Mouse (Mus musculus) heart, adult 2 months (tissue): ENCODE results near the gene Slc6a21. TPM values are rescaled to one million over a fixed set of nuclear protein-coding genes. Genes with fewer than 3 reads are reported as not detected.

Experiments
- DNase-seq, 2 experiments: peaks; one replicate each; pipeline ENCODE4 v3.0.0; 2021
- H3K27ac ChIP-seq: fragments of 200-600 bp; 2 replicates; pipeline ENCODE4 v1.8.1; 2022
- H3K27me3 ChIP-seq: fragments of 200-500 bp; 2 replicates; pipeline ENCODE4 v1.6.1; 2012; ENCODE audit warnings: mild to moderate bottlenecking, low read length, inconsistent platforms, mixed read lengths; ENCODE audit not compliant: control insufficient read depth, insufficient read depth
- H3K36me3 ChIP-seq: fragments of 200-500 bp; 2 replicates; pipeline ENCODE4 v1.6.1; 2012; ENCODE audit warnings: low read length, inconsistent platforms; ENCODE audit not compliant: control insufficient read depth, insufficient read depth
- H3K4me1 ChIP-seq: fragments of 200-500 bp; 2 replicates; pipeline ENCODE4 v1.6.1; 2011; ENCODE audit warnings: low read length; ENCODE audit not compliant: control insufficient read depth, insufficient read depth
- H3K4me3 ChIP-seq: fragments of 200-600 bp; 2 replicates; pipeline ENCODE4 v1.8.1; 2022
- H3K79me2 ChIP-seq: fragments of 200-500 bp; replicated peaks from 2 replicates; pipeline ENCODE4 v1.6.1; 2012; ENCODE audit warnings: mild to moderate bottlenecking, inconsistent platforms, low read length, moderate library complexity, mixed read lengths; ENCODE audit not compliant: control insufficient read depth, insufficient read depth
- H3K9ac ChIP-seq: fragments of 200-500 bp; 2 replicates; pipeline ENCODE4 v1.6.1; 2012; ENCODE audit warnings: low read depth, mild to moderate bottlenecking, control low read depth, inconsistent platforms, low read length, mixed read lengths
- CTCF ChIP-seq: fragments of 200-600 bp; IDR thresholded peaks from 2 replicates; pipeline ENCODE4 v1.8.1; 2022; ENCODE audit warnings: antibody characterized with exemption, mild to moderate bottlenecking, moderate library complexity
- EP300 ChIP-seq: fragments of 200-500 bp; IDR thresholded peaks from 2 replicates; pipeline ENCODE4 v1.6.1; 2011; ENCODE audit warnings: low read depth, low read length, control low read depth; ENCODE audit not compliant: insufficient read depth
- POLR2A ChIP-seq: fragments of 200-500 bp; IDR thresholded peaks from 2 replicates; pipeline ENCODE4 v1.6.1; 2011; ENCODE audit warnings: mild to moderate bottlenecking, low read depth, low read length, control low read depth; ENCODE audit not compliant: insufficient read depth
- WGBS: fragments of 180-500 bp; shearing (Covaris S2); methylation state at CpG from one replicate; pipeline ENCODE4 v1.1.7; 2018; 5-methylcytosine and 5-hydroxymethylcytosine counted together
- intact Hi-C: fragments of 180-260 bp; cut with DNase I; formaldehyde crosslinking; loops from one replicate; pipeline ENCODE4 v1.15.1; 2025
- polyA plus RNA-seq: library from polyadenylated mRNA; depleted of rRNA; stranded (reverse); fragments of >200 nt; gene quantifications from 2 replicates; pipeline ENCODE4 v1.2.3, GENCODE M21; 2012
- total RNA-seq, 2 experiments: library from RNA; stranded (reverse); gene quantifications; 2 replicates each; pipeline ENCODE4 v1.2.3; 2021

Gene Slc6a21
- total and polyA plus RNA-seq, 3 experiments, result 0.55 TPM; not detected in 2

DNA sequence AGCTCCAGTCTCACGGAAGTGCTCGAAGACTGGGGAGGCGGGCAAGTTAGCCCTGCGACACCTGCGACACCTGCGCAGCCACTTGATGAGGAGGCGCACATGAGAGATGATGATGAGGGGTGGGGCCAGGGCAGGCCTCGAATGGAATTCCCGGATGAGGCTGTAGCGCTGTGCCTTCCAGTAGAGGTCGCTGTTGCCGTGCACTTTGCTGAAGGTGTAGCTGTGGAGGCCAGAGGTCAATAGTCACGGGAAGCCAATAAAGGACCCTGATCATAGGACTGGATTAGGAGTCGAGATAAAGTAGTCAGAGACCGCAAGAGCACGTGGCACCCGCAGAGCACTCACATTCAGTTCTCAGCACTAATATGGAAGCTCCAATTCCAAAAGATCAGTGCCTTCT, 28.0 kb downstream of the Slc6a21 start:
- 33% methylated on average over 17 of the region's 17 CpGs for WGBS
- H3K27ac ChIP-seq, result no peak overlapping the region
- TF ChIP-seq POLR2A (no peak), CTCF (peak; percentile 72), EP300 (peak; percentile 64; the same call in 1 of the 2 replicates)
- peak; percentile 41 to 56 for DNase-seq
- no peaks in the 10 kb centered on the region for H3K36me3 ChIP-seq
- intact Hi-C loops, result loop anchor here (5.0 to 10.0 kb wide), 2 partner anchors 37 to 60 kb away; partner anchors contain the start of gene Ppfia3
- no peaks in the 10 kb centered on the region for H3K27me3 ChIP-seq
- no peaks in the 10 kb centered on the region for H3K4me1 ChIP-seq
- H3K79me2 ChIP-seq, result no peaks in the 10 kb centered on the region
- no peak overlapping the region for H3K9ac ChIP-seq
- H3K4me3 ChIP-seq, result no peak overlapping the region

- no peak for DNase-seq
- intact Hi-C loops, result loop anchor here (5.0 to 10.0 kb wide), 2 partner anchors 34 to 56 kb away; partner anchors contain the start of gene Ppfia3
- no peaks in the 10 kb centered on the region for H3K36me3 ChIP-seq
- no peaks in the 10 kb centered on the region for H3K79me2 ChIP-seq
- no peak overlapping the region for H3K27ac ChIP-seq
- no peaks in the 10 kb centered on the region for H3K4me1 ChIP-seq
- no peak overlapping the region for H3K9ac ChIP-seq
- H3K27me3 ChIP-seq, result no peaks in the 10 kb centered on the region
- WGBS, result 72% methylated on average over 15 of the region's 15 CpGs
- H3K4me3 ChIP-seq, result no peak overlapping the region
- TF ChIP-seq CTCF (no peak), POLR2A (no peak), EP300 (no peak)
These were observed 31.4 kb downstream of the Slc6a21 start for GRCm38 (mm10) chr7:45308551-45309240.

- H3K9ac ChIP-seq, result no peak overlapping the region
- peak; percentile 36 to 47 for DNase-seq
- no peaks in the 10 kb centered on the region for H3K36me3 ChIP-seq
- H3K27ac ChIP-seq, result no peak overlapping the region
- peak; percentile 75 for TF ChIP-seq CTCF
- TF ChIP-seq EP300, result no peak
- no peak for TF ChIP-seq POLR2A
- intact Hi-C loops, result loop anchor here (5.0 to 10.0 kb wide), 2 partner anchors 33 to 55 kb away; partner anchors contain the start of gene Ppfia3
- no peaks in the 10 kb centered on the region for H3K4me1 ChIP-seq
- H3K79me2 ChIP-seq, result no peaks in the 10 kb centered on the region
- H3K27me3 ChIP-seq, result no peaks in the 10 kb centered on the region
- 23% methylated on average over 9 of the region's 9 CpGs for WGBS
- no peak overlapping the region for H3K4me3 ChIP-seq
These were observed 32.1 kb downstream of the Slc6a21 start for GRCm38 (mm10) chr7:45309455-45309854.

DNA sequence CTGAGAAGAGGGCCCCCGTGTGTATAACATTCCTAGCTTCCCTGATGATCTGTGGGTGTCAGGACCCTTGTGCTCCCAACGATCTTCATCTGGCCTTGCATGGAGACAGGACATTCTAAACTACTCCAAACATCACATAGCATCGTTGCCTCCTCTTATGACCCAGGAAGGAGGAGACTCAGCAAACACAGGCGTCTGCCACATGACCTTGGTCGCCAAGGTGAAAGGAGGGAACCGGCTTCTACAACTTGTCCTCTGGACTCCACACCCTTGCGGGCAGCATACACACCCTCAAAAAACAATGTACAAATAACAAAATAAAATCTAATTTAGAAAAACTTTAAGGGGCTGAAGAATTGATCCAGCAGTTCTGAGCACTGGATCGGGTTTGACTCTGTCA, 34.7 kb downstream of the Slc6a21 start:
- Histone ChIP-seq H3K27me3 (no peaks in the 10 kb centered on the region), H3K9ac (no peak overlapping the region), H3K4me3 (no peak overlapping the region), H3K27ac (no peak overlapping the region), H3K79me2 (no peaks in the 10 kb centered on the region), H3K36me3 (no peaks in the 10 kb centered on the region), H3K4me1 (no peaks in the 10 kb centered on the region)
- intact Hi-C loops, result no loop called here
- TF ChIP-seq CTCF, result no peak
- no peak for TF ChIP-seq EP300
- no peak for TF ChIP-seq POLR2A
- DNase-seq, result no peak
- 63% methylated on average over 8 of the region's 8 CpGs for WGBS

DNA sequence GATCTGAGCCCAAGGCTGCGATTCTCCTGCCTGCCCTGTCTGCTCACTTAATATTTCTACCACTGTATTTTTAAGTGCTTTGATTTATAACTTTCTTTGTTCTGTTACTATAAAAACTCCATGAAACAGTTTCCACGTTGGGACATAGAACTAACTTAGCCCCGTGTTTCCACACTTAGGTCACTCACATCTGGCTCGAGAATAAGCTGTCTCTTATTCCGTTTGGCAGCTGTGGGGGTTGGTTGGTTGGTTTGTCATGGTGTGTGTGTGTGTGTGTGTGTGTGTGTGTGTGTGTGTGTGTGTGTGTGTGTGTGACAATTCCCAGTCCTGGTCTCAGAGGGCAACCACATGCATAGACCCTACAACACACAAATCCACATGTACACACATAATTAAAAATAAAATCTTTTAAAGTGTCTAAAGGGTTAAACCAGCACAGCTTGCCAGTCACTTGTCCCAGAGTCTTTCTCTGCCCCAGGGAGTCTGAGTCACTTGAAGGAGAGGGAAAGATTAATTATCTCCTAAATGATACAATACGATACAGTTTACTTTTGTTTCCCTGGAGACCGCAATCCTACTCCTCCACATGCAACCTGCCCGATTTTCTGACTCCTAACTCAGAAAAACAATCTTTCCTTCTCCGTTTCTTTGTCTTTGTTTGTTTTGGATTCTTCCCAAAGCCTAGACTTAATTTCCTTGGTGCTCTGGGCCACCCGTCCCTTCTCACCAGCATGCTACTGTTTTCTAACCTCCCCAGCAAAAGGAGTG, 35.6 kb downstream of the Slc6a21 start:
- H3K4me3 ChIP-seq, result no peak overlapping the region
- no peak overlapping the region for H3K9ac ChIP-seq
- no peaks in the 10 kb centered on the region for H3K79me2 ChIP-seq
- no peaks in the 10 kb centered on the region for H3K27me3 ChIP-seq
- intact Hi-C loops, result no loop called here
- no peak overlapping the region for H3K27ac ChIP-seq
- no peak for DNase-seq
- no peak for TF ChIP-seq CTCF
- no peak for TF ChIP-seq EP300
- no peak for TF ChIP-seq POLR2A
- no peaks in the 10 kb centered on the region for H3K4me1 ChIP-seq
- 35% methylated on average over 10 of the region's 10 CpGs for WGBS
- no peaks in the 10 kb centered on the region for H3K36me3 ChIP-seq

DNA sequence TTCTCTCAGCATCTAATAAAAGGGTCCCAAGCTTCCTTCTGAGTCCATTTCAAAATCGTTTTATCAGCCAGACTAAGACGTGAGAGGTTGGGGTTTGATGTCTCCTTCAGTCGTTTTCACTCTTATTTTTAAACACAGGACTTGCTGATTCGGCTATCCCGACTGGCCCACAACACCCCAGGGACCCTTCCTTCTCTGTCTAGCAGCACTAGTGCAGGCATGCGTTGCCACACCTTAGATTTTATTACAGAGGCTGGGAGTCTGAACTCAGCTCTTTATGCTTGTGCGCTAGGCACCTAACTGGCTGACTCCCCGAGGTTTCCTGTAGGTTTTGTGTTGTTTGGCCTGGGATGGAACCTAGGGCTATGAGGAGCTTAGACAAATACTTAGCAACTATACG, 36.2 kb downstream of the Slc6a21 start:
- WGBS, result 46% methylated on average over 9 of the region's 9 CpGs
- no peak for DNase-seq
- intact Hi-C loops, result no loop called here
- no peaks in the 10 kb centered on the region for H3K4me1 ChIP-seq
- H3K79me2 ChIP-seq, result no peaks in the 10 kb centered on the region
- no peak overlapping the region for H3K9ac ChIP-seq
- H3K36me3 ChIP-seq, result no peaks in the 10 kb centered on the region
- TF ChIP-seq CTCF (no peak), EP300 (no peak), POLR2A (no peak)
- no peaks in the 10 kb centered on the region for H3K27me3 ChIP-seq
- no peak overlapping the region for H3K27ac ChIP-seq
- no peak overlapping the region for H3K4me3 ChIP-seq
